Mouse (Mus musculus) cerebellum, postnatal 25 days (tissue): ENCODE results near the gene Gm17949.

ENCODE experiments used
- DNase-seq, 2 experiments: peaks; one replicate each; pipeline ENCODE4 v3.0.0; 2021; ENCODE audit warnings: mixed read lengths in 2 of 2

The Gm17949 gene

GRCm38 (mm10) chr17:57011236-57012141 is at the start of gene Gm17949, which contains the start of gene Gtf2f1:
TSS of gene Gm17949 (plus strand) at chr17:57011469.
TSS of gene Gtf2f1 (minus strand) at chr17:57011288.
- DNase-seq, result peak; percentile 95 to 97

GRCm38 (mm10) chr17:56961880-56962279 is 49.4 kb upstream of the Gm17949 start:
- DNase-seq, result no peak

GRCm38 (mm10) chr17:56962642-56963405 is 48.4 kb upstream of the Gm17949 start:
- DNase-seq, result no peak

GRCm38 (mm10) chr17:56963646-56964045 is 47.6 kb upstream of the Gm17949 start:
- DNase-seq, result no peak

- DNase-seq, result no peak
Observed at GRCm38 (mm10) chr17:56969321-56969720, 41.9 kb upstream of the Gm17949 start.

GRCm38 (mm10) chr17:56970081-56970480 is 41.2 kb upstream of the Gm17949 start:
- DNase-seq, result no peak

GRCm38 (mm10) chr17:56973956-56974707 is 37.1 kb upstream of the Gm17949 start:
- no peak for DNase-seq

- no peak for DNase-seq
Observed at GRCm38 (mm10) chr17:56974708-56975240, 36.5 kb upstream of the Gm17949 start.

GRCm38 (mm10) chr17:56975391-56975790 is 35.9 kb upstream of the Gm17949 start:
- no peak for DNase-seq

- DNase-seq, result no peak
Observed at GRCm38 (mm10) chr17:56976531-56977390, 34.5 kb upstream of the Gm17949 start.

- DNase-seq, result no peak
Observed at GRCm38 (mm10) chr17:56979524-56979923, 31.7 kb upstream of the Gm17949 start.

- no peak for DNase-seq
Observed at GRCm38 (mm10) chr17:56981049-56981448, 30.2 kb upstream of the Gm17949 start.

GRCm38 (mm10) chr17:56982013-56982412 is 29.3 kb upstream of the Gm17949 start, which contains the start of gene Acer1:
TSS of gene Acer1 (minus strand) at chr17:56982126.
- DNase-seq, result no peak

GRCm38 (mm10) chr17:56984886-56985285 is 26.4 kb upstream of the Gm17949 start:
- DNase-seq, result no peak

- DNase-seq, result no peak
Observed at GRCm38 (mm10) chr17:56985656-56986055, 25.6 kb upstream of the Gm17949 start.

- DNase-seq, result no peak
Observed at GRCm38 (mm10) chr17:56986105-56986805, 25.0 kb upstream of the Gm17949 start.

GRCm38 (mm10) chr17:56988441-56988840 is 22.8 kb upstream of the Gm17949 start:
- DNase-seq, result peak in 1 of 2 experiments; percentile 13

- peak in 1 of 2 experiments; percentile 3 for DNase-seq
Observed at GRCm38 (mm10) chr17:56988921-56989430, 22.3 kb upstream of the Gm17949 start.

GRCm38 (mm10) chr17:56989467-56990114 is 21.7 kb upstream of the Gm17949 start:
- peak in 1 of 2 experiments; percentile 82 for DNase-seq
